Mouse (Mus musculus): ENCODE measurements around the gene Cox17.

Gene Cox17

DNA sequence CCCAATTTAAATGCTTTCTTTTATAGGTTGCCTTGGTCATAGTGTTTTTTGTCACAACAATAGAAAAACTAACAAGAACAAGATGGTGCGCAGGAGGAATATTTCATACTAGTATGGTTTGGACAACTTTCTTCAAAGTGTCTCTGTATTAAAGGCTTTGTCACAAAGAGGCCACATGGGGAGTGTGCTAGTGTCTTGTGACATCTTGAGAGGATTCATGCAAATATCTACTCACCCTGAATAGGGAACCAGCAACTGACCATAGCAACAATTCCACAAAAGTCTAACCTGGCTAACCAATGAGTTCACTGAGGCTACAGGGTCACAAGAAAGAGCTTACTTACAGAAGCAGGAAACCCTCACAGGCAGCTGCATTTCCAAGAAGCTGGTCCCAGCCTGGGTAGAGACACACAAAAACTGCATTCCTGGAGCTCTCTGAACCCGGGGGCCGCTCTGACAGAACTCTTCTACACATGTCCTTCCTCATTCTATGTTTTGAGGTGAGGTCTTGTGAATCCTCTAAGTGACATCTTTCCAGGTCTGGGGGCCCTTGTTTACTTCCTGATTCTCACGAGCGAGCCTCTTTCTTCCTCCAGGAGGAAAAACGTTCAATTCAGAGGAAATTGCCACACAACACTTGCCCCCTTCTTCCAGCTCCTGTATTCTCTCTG lies 48.4 kb downstream of the Cox17 start:
- no peak for DNase-seq (ENCODE audit: low spot score)

DNA sequence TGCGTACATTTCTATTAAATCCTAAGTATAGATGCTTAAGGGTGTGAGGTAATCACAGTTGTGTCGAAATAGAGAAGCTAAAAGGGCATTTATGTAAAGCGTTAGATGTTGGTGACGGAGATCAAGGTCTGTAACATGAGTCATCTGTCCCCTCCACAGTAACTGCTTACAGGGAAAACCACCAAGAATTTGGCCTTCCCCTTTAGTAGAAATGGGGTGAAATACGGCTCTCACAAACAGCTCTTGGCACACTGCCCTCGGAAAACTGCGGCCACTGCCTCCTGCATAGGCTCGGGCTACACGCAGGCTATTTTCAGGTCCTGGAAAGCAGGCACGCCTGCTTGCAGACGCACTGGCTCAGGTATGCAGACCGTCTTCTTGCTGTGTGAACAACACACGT lies 49.4 kb downstream of the Cox17 start:
- no peak for DNase-seq (ENCODE audit: low spot score)

DNA sequence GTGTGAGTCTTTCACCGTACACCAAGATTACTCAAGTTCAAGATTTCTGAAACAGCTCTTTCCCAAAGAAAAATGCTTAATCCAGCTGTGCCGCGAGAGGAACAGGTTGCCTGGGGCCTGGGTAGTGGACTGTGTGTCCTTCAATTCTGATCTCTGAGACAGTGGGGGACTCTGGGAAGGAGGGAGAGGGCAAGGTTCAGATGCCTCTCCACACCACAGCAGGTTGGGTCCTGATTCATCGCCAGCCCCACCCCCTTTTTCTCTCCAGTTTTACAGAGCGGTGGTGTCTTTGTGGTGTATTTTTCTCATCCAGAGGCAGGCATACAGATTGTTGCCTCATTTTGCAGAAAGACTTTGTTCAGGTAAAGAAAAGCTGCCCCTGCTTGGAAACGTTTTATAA lies 51.5 kb downstream of the Cox17 start:
- no peak for DNase-seq (ENCODE audit: low spot score)

DNA sequence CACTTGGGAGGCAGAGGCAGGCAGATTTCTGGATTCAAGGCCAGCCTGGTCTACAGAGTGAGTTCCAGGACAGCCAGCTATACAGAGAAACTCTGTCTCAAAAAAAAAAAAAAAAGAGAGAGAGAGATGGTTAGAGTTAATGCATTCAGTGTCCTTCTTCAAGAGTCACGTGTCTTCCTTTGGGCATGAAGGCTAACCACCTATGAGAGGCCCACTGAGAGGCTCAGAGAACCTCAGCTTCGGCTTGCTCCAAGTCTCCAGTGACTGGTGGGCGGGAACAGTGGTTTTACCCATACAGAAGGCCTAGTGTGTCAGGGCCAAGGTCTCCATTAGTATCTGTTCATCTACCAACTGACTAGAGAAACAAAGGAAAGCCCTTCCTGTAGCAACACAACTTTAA lies 52.3 kb downstream of the Cox17 start:
- DNase-seq (ENCODE audit: low spot score): no peak

DNA sequence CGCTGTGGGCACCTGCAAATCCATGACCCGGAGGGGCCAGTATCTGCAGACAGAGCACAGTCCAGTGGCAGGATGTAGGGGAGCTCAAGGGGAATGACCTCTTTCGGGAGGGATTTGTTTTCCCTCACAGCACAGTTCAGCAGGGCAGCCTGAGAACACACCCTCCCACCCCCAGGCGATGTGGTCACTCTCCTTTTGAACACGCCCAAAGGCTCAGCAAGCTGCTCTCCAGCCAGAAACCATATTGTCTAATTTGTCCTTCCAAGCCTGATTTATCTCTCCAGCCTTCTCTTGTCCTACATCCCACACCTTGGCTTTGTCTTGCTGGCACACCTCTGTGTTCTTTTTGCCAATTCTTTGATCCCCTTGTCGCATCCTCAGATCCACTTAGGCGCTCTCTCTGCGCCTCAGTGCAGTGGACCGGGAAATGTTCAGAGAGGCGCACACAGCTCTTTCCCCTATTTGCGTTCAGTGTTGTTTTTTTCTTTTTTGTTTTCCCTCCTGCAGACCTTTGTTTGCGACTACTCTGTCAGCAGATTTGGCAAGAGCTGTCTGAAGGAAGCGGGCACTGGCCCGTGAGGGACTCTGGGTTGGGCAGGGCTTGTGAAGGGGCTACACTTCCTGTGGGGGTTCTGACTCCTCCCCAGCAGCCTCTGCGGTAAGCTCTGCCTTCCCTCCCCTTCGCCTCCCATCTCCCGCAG lies 52.9 kb downstream of the Cox17 start:
- peak; percentile 69 for DNase-seq (ENCODE audit: low spot score)

DNA sequence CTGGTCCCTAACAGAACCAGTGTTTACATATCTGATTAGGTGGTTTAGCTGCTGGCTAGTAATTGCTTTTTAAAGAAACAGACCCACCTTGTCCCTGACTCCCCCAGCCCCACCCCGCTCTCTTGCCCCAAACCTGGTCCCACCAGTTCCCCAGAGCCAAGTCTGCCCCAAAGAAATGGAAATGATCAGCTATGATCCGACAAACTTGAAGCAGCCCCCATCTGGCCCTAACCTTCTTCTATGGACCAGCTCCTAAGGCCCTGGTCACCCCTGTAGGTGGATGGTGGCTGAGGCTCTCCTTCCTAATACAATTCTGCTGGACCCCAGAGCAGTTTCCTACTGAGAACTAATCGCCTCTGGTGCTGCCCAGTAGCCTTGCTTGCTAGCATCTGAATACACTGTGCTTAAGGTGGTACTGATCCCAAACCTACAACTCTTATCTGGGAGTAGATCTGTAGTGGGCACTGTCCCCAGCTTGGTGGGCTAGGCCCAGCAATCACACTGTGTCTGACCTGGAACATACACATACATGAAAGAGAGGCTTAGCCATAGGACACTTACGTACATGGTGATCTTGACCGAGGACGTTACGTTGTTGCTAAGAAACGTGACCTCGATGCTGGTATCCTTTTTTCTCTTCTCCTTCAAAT lies 53.6 kb downstream of the Cox17 start:
- DNase-seq (ENCODE audit: low spot score): no peak

DNA sequence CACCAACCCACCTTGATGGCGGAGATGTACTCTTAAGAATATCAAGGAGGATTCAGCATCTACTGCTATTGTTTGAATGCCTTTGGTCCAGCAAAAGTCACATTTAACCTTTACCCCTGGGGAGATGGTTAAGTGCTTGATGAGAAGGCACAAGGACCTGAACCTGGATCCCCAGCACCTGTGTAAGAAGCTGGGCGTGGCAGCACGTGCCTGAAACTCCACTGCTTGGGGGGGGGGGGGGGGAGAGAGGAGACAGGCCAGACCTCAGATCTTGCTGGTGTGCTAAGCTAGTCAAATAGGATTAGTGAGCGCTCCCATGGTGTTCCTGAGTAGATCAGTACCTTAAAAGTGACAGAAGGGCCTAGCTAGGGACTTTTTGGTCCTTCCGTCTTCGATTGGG lies 54.7 kb downstream of the Cox17 start:
- no peak for DNase-seq (ENCODE audit: low spot score)

Data from embryo, embryonic 10.5 days (tissue).